Mouse (Mus musculus) Patski (cell line): ENCODE data around the gene Itih3. TPM values are rescaled to one million over a fixed set of nuclear protein-coding genes. Genes with fewer than 3 reads are reported as not detected.
A peak's percentile ranks its signal among the peaks of the same experiment; 100 is the strongest.

ENCODE experiments used
- ATAC-seq: fragments of 100-300 bp; one replicate; pipeline ENCODE4 v1.8.0; 2021
- CTCF ChIA-PET: fragments of 350-600 bp; sonication (Branson Sonifier 250); formaldehyde crosslinking; loops from one replicate; lab custom pipeline; 2022; ENCODE audit warnings: inconsistent platforms; lab: Charles Lee
- POLR2A ChIA-PET: fragments of 350-600 bp; sonication (Branson Sonifier 250); formaldehyde crosslinking; loops from one replicate; lab custom pipeline; 2022; ENCODE audit warnings: antibody characterized with exemption, inconsistent platforms; lab: Charles Lee
- DNase-seq: peaks from one replicate; pipeline ENCODE4 v3.0.0-alpha.2; 2011; ENCODE audit warnings: low read depth, low spot score
- H3K27me3 ChIP-seq: fragments of 371-371 bp; one replicate; pipeline ENCODE4 v1.5.1; 2021
- CTCF ChIP-seq: fragments of 100-300 bp; IDR thresholded peaks from one replicate; pipeline ENCODE4 v1.5.1; 2021
- in situ Hi-C: fragments of 300-500 bp; cut with MboI; formaldehyde crosslinking; loops from 3 replicates; pipeline ENCODE4 v1.11.1; 2018; ENCODE audit warnings: low pct_unique_long_range_greater_than_20kb, mixed read lengths
- polyA plus RNA-seq: library from polyadenylated mRNA; unstranded; gene quantifications from one replicate; pipeline ENCODE4 v1.2.3, GENCODE M21; 2021

The Itih3 gene
- polyA plus RNA-seq, 1 experiment from 2014 or later, result 0.42 TPM

DNA sequence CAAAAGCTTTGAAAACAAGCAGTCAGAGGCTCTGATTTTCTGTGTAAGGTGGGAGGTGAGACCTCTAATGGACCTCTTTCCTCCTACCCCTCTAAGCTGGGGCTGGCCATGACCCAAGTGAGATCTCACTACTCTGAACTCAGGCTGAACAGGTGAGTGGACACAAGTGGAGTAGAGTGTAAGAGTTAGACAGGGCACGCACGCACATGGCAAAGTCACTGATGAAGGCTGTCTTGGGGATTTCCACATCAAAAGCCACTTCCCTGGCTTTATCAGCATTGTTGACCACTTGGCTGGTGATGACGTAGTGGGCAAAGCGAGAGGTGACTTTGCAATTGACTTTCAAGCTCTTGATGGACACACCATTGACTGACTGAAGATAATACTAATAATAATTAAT is 18.7 kb upstream of the Itih3 start:
- ChIA-PET POLR2A (no interaction called here), CTCF (interaction anchor here (1.2 to 4.1 kb wide), 4 partner anchors 53 to 84 kb away, joined by 3 to 48 read pairs (median 14); no protein-coding TSS in a partner anchor)
- ATAC-seq (no peak), DNase-seq (no peak)
- in situ Hi-C loops, result loop anchor here (5.0 to 10.0 kb wide), 2 partner anchors 75 to 247 kb away; no protein-coding TSS in a partner anchor
- no peaks in the 10 kb centered on the region for H3K27me3 ChIP-seq
- TF ChIP-seq CTCF, result no peak

DNA sequence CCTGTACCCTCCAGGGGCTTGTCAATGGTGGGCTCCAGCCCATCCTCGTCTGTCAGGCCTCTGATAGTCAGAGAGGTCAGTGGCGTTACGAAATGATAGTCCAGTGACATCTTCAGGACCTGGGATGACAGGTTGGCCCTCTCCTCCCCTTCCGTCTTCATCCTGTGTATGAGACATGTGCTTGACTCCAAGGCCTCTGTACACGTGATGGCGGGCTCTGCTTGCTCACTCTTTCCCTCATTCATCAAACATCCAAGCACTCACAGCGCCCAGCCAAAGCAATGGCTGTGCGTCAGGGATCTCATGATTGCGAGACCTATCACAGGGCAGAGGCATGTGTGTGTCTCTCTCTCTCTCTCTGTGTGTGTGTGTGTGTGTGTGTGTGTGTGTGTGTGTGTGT is 9.8 kb upstream of the Itih3 start:
- no peaks in the 10 kb centered on the region for H3K27me3 ChIP-seq
- ATAC-seq (no peak), DNase-seq (no peak)
- no peak for TF ChIP-seq CTCF
- in situ Hi-C loops, result no loop called here
- ChIA-PET CTCF (no interaction called here), POLR2A (no interaction called here)

DNA sequence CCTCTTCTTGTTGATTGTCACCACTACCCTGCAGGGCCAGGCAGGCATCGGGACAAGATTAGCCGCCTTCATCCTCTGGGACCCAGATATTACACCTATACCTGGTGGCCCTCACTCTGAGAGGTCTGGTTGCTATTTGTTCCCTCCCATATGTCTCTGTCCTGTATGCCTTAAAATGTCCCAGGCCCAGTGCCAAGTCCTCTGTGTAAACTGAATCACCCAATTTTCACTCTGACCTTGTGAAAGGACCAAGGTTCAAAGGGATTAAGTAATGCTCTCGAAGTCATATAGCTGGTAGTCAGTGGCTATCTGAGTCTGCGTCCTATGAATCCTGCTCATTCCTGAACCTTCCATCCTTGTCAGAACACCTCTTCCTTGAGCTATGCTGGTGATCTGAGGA is 6.8 kb upstream of the Itih3 start:
- H3K27me3 ChIP-seq, result no peaks in the 10 kb centered on the region
- in situ Hi-C loops, result no loop called here
- no peak for DNase-seq
- CTCF ChIA-PET, result interaction anchor here (1.0 kb wide), 1 partner anchor 64 kb away, joined by 5 read pairs; no protein-coding TSS in a partner anchor
- TF ChIP-seq CTCF, result no peak
- ATAC-seq, result no peak
- POLR2A ChIA-PET, result no interaction called here

DNA sequence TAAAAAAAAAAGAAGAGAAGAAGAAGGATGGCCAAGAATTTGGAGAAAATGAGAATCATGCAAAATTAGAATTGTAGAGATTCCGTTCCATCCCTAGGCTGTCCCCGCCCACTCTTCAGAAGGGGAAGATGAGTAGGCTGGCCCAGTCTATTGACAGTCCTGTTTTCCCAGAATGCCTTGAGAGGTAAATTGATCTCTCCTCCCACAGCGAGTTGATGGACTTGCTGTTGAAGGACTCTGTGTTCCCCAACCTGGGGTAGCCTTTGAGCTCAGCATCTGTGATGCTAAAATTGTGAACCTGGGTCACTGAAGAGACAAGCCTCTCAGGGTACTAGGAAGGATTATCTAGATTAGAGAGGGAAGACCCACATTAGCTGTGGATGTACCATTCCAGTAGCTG is 1.9 kb upstream of the Itih3 start:
- in situ Hi-C loops, result no loop called here
- CTCF ChIA-PET, result interaction anchor here (0.9 kb wide), 1 partner anchor 18 kb away, joined by 7 read pairs; no protein-coding TSS in a partner anchor
- DNase-seq (no peak), ATAC-seq (no peak)
- H3K27me3 ChIP-seq, result no peaks in the 10 kb centered on the region
- POLR2A ChIA-PET, result no interaction called here
- no peak for TF ChIP-seq CTCF

DNA sequence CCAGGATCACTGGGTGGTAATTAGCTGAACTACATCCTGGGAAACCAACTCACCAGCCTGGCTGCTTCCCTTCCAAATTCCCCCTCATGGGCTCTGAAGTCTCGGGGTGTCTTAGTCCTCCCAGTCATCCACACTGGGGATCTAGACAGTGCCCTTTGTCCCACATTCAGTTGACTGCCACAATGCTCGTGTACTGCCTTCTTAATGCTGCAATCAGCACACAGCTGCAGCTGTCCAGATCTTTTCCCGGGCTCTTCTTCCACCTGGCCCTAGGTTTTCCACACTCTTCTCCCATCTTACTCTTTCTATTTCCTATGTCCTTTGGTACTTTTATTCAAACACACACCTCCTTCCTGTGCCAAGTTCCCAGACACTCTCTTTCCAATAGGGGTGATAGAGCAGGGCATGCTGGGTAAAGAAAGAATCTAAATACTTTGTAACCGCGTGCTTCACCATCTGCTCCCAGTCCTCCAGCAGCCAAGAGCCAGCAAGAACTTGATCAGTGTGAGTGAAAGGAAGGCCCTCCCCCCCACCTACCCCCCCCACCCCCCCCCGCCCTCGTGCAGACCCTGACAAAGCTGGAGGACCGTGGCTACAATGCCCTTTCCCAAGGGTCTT is 1.4 kb downstream of the Itih3 start:
- POLR2A ChIA-PET, result no interaction called here
- no peaks in the 10 kb centered on the region for H3K27me3 ChIP-seq
- TF ChIP-seq CTCF, result no peak
- DNase-seq (no peak), ATAC-seq (no peak)
- CTCF ChIA-PET, result interaction anchor here (1.2 kb wide), 1 partner anchor 22 kb away, joined by 3 read pairs; no protein-coding TSS in a partner anchor
- in situ Hi-C loops, result no loop called here

DNA sequence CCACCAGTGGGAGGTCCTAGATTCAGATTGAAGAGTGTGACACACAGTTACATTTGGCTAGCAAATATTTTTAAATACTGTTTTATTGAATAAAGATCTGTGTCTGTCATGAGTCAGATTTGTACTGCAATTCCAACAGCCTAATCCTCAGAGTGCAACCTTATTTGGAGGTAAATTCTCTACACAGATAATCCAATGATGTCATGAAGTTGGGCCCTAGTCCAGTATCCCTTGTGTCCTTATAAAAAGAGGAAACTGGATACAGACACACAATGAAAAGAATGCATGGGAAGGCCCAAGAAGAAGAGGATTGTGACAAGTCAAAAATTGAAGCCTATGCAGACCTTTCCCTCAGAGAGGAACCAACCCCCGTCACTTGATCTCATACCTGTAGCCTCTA is 7.0 kb downstream of the Itih3 start:
- no peak for ATAC-seq
- POLR2A ChIA-PET, result no interaction called here
- no peak for TF ChIP-seq CTCF
- no peaks in the 10 kb centered on the region for H3K27me3 ChIP-seq
- CTCF ChIA-PET, result interaction anchor here (1.3 kb wide), 1 partner anchor 42 kb away, joined by 4 read pairs; no protein-coding TSS in a partner anchor
- in situ Hi-C loops, result no loop called here
- DNase-seq, result no peak

DNA sequence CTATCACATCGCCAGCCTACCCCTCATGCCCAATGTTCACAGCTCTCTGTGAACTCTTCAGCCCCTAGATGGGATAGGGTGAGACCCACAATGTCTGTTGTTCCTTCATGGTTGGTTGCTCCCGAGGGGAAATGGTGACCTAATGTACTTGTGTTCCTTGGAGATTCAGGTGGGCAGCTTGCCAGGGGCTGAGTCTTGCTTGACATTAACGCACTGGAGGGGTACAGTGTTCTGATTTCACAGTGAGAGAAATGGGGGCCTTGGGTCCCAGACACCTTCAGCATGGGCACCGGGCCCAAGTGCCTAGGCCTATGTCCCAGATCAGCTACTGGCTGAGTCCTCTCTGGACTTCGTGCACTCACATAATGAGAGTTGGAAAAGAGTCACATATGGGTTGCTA is 10.2 kb downstream of the Itih3 start:
- CTCF ChIA-PET, result interaction anchor here (1.2 to 2.6 kb wide), 2 partner anchors 31 to 46 kb away, joined by 5 to 10 read pairs; no protein-coding TSS in a partner anchor
- DNase-seq (no peak), ATAC-seq (peak; percentile 3)
- TF ChIP-seq CTCF, result no peak
- no peaks in the 10 kb centered on the region for H3K27me3 ChIP-seq
- POLR2A ChIA-PET, result no interaction called here
- in situ Hi-C loops, result no loop called here

DNA sequence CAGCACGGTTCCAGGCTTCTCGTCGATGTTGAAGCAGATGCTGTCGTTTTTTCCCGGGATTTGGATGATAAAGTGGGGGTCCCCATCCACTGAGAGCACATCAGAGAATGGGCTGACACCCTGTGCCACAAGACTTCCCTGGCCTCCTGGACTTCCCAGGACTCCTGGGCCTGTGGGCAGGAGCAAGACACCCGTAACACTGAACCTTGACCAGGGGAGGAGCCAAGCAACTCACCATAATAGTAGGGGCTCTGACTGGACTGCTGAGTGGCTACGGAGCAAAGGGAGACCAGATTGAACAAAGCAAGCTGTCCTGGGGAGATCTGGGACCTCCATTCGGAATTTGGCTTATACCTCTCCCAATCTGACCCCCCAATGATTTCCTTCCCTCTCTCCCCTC is 10.9 kb downstream of the Itih3 start:
- in situ Hi-C loops, result no loop called here
- DNase-seq (no peak), ATAC-seq (no peak)
- no peak for TF ChIP-seq CTCF
- no peaks in the 10 kb centered on the region for H3K27me3 ChIP-seq
- ChIA-PET CTCF (no interaction called here), POLR2A (no interaction called here)

DNA sequence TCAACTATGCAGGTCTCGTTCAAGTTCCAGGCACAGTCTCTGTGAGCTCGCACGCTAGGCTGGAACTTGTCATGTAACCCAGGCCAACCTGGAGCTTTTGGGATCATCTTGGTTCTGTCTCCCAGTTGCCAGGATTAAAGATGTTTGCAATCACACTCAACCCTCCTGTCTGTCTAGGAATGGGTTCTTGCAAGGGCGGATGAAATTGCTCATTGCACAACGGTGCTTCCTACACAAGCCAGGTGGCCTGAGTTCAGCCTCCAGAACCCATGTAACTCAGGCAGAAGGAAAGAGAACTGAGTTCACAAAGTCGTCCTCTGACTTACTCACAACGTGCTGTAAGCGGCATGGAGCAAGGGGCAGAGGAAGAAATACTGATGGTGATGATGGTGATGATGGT is 12.4 kb downstream of the Itih3 start:
- no peak for ATAC-seq
- TF ChIP-seq CTCF, result no peak
- CTCF ChIA-PET, result no interaction called here
- POLR2A ChIA-PET, result no interaction called here
- no peaks in the 10 kb centered on the region for H3K27me3 ChIP-seq
- in situ Hi-C loops, result no loop called here
- DNase-seq, result no peak

DNA sequence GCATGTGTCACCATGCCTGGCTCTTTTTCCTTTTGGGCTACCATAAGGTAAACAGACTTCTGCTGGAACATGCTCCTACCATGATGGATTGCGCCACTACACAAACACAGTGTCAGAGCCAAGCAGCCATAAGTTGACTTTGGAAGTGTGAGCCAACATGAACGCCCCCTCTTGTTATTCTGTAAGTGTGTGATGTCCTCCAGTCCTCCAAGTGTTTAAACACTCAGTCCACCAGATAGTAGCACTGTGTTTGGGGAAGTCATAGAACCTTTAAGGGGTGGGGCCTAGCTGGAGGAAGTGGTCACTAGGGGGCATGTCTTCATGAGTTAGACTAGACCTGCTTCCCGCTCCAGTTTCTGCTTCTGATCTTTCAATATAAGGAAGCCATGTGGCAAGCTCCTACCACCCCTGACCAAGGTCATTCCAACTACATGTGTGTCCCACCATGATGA is 15.7 kb downstream of the Itih3 start:
- H3K27me3 ChIP-seq, result no peaks in the 10 kb centered on the region
- no peak for ATAC-seq
- ChIA-PET POLR2A (no interaction called here), CTCF (no interaction called here)
- in situ Hi-C loops, result no loop called here
- no peak for TF ChIP-seq CTCF
- DNase-seq, result no peak

DNA sequence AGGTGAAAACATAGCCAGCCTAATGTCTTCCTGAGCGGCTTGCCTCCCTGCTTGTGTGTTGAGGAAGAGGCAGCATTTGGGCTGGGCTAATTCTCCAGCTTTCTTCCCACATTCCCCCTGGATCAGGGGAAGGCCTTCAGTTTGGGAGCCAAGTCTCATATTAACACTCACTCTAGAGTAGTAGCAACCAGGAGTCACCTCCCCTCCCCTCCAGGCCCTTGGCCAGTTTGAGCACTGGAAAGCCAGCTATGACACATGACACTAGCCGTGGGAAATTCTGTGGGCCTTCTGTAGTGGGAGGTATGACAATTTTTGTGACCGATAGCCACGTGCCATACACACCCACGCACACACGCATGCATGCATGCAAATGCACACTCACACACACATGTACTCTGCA is 17.6 kb downstream of the Itih3 start:
- no peak for TF ChIP-seq CTCF
- POLR2A ChIA-PET, result no interaction called here
- no peak for ATAC-seq
- in situ Hi-C loops, result no loop called here
- CTCF ChIA-PET, result no interaction called here
- H3K27me3 ChIP-seq, result no peaks in the 10 kb centered on the region
- no peak for DNase-seq
